Mouse (Mus musculus): Measurements from ENCODE around the gene Pgf.

Pgf gene

GRCm38 (mm10) chr12:85177740-85178239 lies at the start of gene Pgf:
Gene Pgf, minus strand, starts transcription at chr12:85177790.
- no peak for ATAC-seq (ENCODE audit: low TSS enrichment)

GRCm38 (mm10) chr12:85227227-85227626 lies 49.6 kb upstream of the Pgf start:
- ATAC-seq (ENCODE audit: low TSS enrichment) = no peak

- ATAC-seq (ENCODE audit: low TSS enrichment) = no peak
Measured at GRCm38 (mm10) chr12:85219905-85220290, 42.3 kb upstream of the Pgf start.

GRCm38 (mm10) chr12:85219236-85219904 lies 41.8 kb upstream of the Pgf start, which contains the start of gene Eif2b2:
Gene Eif2b2, plus strand, starts transcription at chr12:85219481.
- peak; percentile 100 for ATAC-seq (ENCODE audit: low TSS enrichment)

GRCm38 (mm10) chr12:85217733-85218310 lies 40.2 kb upstream of the Pgf start:
- ATAC-seq (ENCODE audit: low TSS enrichment) = no peak

GRCm38 (mm10) chr12:85215031-85215430 lies 37.4 kb upstream of the Pgf start:
- ATAC-seq (ENCODE audit: low TSS enrichment) = no peak

GRCm38 (mm10) chr12:85208687-85209199 lies 31.2 kb upstream of the Pgf start:
- no peak for ATAC-seq (ENCODE audit: low TSS enrichment)

- no peak for ATAC-seq (ENCODE audit: low TSS enrichment)
Measured at GRCm38 (mm10) chr12:85205425-85205824, 27.8 kb upstream of the Pgf start.

GRCm38 (mm10) chr12:85204105-85204504 lies 26.5 kb upstream of the Pgf start:
- ATAC-seq (ENCODE audit: low TSS enrichment) = no peak

- no peak for ATAC-seq (ENCODE audit: low TSS enrichment)
Measured at GRCm38 (mm10) chr12:85203699-85204098, 26.1 kb upstream of the Pgf start.

- ATAC-seq (ENCODE audit: low TSS enrichment) = no peak
Measured at GRCm38 (mm10) chr12:85202191-85202590, 24.6 kb upstream of the Pgf start.

GRCm38 (mm10) chr12:85201830-85202147 lies 24.2 kb upstream of the Pgf start:
- ATAC-seq (ENCODE audit: low TSS enrichment) = no peak

- ATAC-seq (ENCODE audit: low TSS enrichment) = no peak
Measured at GRCm38 (mm10) chr12:85200929-85201829, 23.6 kb upstream of the Pgf start.

GRCm38 (mm10) chr12:85199954-85200353 lies 22.4 kb upstream of the Pgf start:
- ATAC-seq (ENCODE audit: low TSS enrichment) = no peak

- ATAC-seq (ENCODE audit: low TSS enrichment) = no peak
Measured at GRCm38 (mm10) chr12:85197936-85198335, 20.3 kb upstream of the Pgf start.

GRCm38 (mm10) chr12:85197371-85197770 lies 19.8 kb upstream of the Pgf start:
- ATAC-seq (ENCODE audit: low TSS enrichment) = no peak

- no peak for ATAC-seq (ENCODE audit: low TSS enrichment)
Measured at GRCm38 (mm10) chr12:85196191-85196590, 18.6 kb upstream of the Pgf start.

- ATAC-seq (ENCODE audit: low TSS enrichment) = no peak
Measured at GRCm38 (mm10) chr12:85195086-85195485, 17.5 kb upstream of the Pgf start.

- peak; percentile 27; the same call in 1 of the 2 replicates for ATAC-seq (ENCODE audit: low TSS enrichment)
Measured at GRCm38 (mm10) chr12:85194623-85195018, 17.0 kb upstream of the Pgf start.

- no peak; the same call in 1 of the 2 replicates for ATAC-seq (ENCODE audit: low TSS enrichment)
Measured at GRCm38 (mm10) chr12:85193923-85194622, 16.5 kb upstream of the Pgf start.

GRCm38 (mm10) chr12:85193146-85193545 lies 15.6 kb upstream of the Pgf start:
- ATAC-seq (ENCODE audit: low TSS enrichment) = no peak

Measured in frontal cortex, adult (tissue).